Mouse (Mus musculus): ENCODE measurements around the gene Fbxo45. TPM values are rescaled to one million over a fixed set of nuclear protein-coding genes. Genes with fewer than 3 reads are reported as not detected.
"Not testable (repeated sequence)": the region's sequence is repeated elsewhere in the genome, so short reads cannot be mapped to it uniquely, and the experiment has no call there.

Fbxo45 gene
- polyA plus RNA-seq (2015; fragmentation: Nextera tagmentation; extraction: Ambion mirVana), result 3.7 and 5.8 TPM in 2 replicates

DNA sequence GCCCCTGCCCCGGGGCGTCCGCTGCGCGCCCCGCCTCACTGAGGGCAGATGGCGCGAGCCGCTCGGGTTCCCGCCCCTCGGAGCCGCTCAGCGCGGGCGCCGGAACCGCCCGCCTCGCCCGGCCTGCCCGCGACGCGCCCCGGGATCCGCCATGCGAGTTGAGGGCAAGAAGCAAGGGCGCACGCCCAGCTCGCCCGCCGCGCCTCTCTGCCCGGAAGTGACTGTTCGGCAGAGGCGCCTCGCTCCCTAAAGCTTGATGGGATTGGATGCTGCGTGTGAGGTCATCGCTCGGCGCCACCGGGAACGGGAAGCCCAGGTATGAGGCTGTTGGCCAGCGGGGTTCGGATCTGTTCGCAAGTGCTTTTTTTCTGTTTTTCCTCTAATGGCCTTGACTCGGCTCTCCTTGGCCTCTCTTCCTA lies at the start of gene Fbxo45, which contains the start of gene Wdr53:
Fbxo45 (minus strand) TSS at position 207 of the 419 bp plus-strand sequence.
Wdr53 (plus strand) TSS at position 276 of the 419 bp plus-strand sequence.
- WGBS, result under 1% methylated on average over 48 of the region's 48 CpGs
- Histone ChIP-seq H3K9ac (peak within 1 kb of the TSS; percentile 94), H3K9me3 (no peaks in the 10 kb centered on the region), H3K4me1 (peaks cover 36% of the 10 kb centered on the region), H3K4me2 (peak within 1 kb of the TSS; percentile 87), H3K27me3 (replicated peaks) (no peaks in the 10 kb centered on the region), H3K27ac (replicated peaks) (peak within 1 kb of the TSS; percentile 94), H3K36me3 (peaks cover 3% of the 10 kb centered on the region), H3K4me3 (peak within 1 kb of the TSS; percentile 83)
- ATAC-seq (ENCODE audit: extremely low read depth, insufficient number of reproducible peaks, low FRiP score, low TSS enrichment), result peak; percentile 96

DNA sequence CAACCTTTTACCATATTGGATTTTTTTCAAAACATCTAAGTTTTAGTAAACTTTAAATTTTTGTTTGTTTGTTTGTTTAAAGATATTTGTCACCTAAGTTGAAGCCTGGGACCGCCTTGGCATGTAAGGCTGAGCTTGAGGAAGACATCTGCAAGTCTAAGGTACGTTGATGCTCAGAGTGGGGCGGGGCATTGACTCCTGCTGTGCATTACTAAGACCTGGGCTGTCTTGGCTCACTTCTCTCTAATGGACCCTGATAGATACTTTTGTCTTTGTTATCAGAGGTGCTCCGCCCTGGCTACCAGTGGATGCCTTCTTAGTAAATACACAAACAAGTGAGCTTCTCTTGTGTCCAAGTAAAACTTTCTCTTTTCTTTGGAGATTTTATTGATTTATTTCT lies 44.9 kb upstream of the Fbxo45 start:
- no peak for ATAC-seq (ENCODE audit: extremely low read depth, insufficient number of reproducible peaks, low FRiP score, low TSS enrichment)

DNA sequence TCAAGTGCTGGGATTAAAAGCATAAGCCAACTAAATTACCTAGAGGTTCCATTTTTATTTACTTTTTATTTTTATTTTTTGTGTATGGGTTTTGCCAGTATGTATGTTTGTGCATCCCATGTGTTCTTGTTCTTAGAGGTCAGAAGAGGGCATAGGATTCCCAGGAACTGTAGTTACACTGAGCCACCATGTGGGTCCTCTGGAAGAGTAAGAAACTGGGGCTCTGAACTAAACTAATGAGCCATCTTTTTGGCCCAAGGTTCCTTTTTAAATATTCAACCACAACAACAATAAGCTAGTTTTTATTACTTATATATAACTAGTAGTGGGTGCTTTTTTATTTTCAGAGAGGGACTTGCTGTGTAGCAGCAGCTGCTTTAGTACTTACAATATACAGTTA lies 35.6 kb upstream of the Fbxo45 start:
- H3K36me3 ChIP-seq, result peaks cover 79% of the 10 kb centered on the region

More for the DNA sequence above, 44.9 kb upstream of the Fbxo45 start:
- Histone ChIP-seq H3K9ac (no peak overlapping the region), H3K36me3 (peaks cover 63% of the 10 kb centered on the region), H3K4me2 (no peak overlapping the region), H3K4me1 (no peaks in the 10 kb centered on the region), H3K4me3 (no peak overlapping the region), H3K27me3 (replicated peaks) (no peaks in the 10 kb centered on the region), H3K9me3 (no peaks in the 10 kb centered on the region), H3K27ac (replicated peaks) (no peak overlapping the region)
- WGBS, result 89% methylated on average over 4 of the region's 4 CpGs

DNA sequence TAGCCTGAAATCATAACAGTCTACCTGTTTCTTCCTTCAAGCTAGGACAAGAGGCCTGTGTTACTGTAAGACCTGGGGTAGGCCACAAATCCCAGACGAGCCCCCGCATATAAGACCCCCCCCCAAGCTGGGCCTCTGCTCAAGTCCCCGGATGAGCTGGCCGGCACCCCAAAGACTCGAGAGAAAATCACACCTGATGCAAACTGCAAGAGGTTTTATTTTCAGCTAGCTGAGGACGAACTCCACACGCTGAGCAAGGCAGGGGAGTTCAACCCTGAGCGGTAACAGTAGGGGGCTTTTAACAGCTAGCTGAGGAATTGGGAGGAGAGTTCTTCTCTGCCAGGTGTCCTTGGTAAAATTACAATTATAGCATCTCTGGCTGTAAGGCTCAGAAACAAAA lies 33.3 kb upstream of the Fbxo45 start:
- no peak overlapping the region for H3K27ac ChIP-seq (replicated peaks)
- peaks cover 55% of the 10 kb centered on the region for H3K36me3 ChIP-seq
- ATAC-seq (ENCODE audit: extremely low read depth, insufficient number of reproducible peaks, low FRiP score, low TSS enrichment), result no peak
- 96% methylated on average over 8 of the region's 8 CpGs for WGBS
- H3K4me2 ChIP-seq, result no peak overlapping the region
- H3K27me3 ChIP-seq (replicated peaks), result no peaks in the 10 kb centered on the region
- H3K4me1 ChIP-seq, result peaks cover 24% of the 10 kb centered on the region
- H3K9ac ChIP-seq, result no peak overlapping the region
- 0 out of 2 replicates have a peak, but pooled peaks cover 8% of the 10 kb centered on the region for H3K9me3 ChIP-seq
- no peak overlapping the region for H3K4me3 ChIP-seq

More for the DNA sequence above, 35.6 kb upstream of the Fbxo45 start:
- Histone ChIP-seq H3K4me1 (peaks cover 20% of the 10 kb centered on the region), H3K27ac (replicated peaks) (no peak overlapping the region), H3K27me3 (replicated peaks) (no peaks in the 10 kb centered on the region), H3K4me3 (no peak overlapping the region), H3K9ac (no peak overlapping the region), H3K9me3 (0 out of 2 replicates have a peak, but pooled peaks cover 8% of the 10 kb centered on the region), H3K4me2 (no peak overlapping the region)
- ATAC-seq (ENCODE audit: extremely low read depth, insufficient number of reproducible peaks, low FRiP score, low TSS enrichment), result no peak

DNA sequence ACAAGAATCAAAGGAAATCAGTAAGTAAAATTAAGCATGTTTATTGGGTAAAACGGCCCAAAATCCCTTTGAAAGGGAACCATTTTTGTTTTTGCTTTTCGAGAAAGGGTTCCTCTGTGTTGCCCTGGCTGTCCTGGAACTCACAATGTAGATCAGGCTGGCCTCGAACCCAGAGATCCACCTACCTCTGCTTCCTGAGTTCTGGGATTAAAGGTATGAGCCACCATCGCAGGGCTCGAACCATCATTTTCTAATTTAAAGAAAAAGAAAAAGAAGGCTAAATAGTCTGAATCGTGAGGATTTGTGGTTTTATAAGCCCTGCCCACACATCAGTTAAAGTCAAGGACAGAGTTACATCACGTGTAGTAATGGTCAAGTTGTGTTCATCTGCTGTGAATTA lies 31.4 kb upstream of the Fbxo45 start:
- ATAC-seq (ENCODE audit: extremely low read depth, insufficient number of reproducible peaks, low FRiP score, low TSS enrichment), result no peak
- H3K4me1 ChIP-seq, result peaks cover 24% of the 10 kb centered on the region
- 48% methylated on average over 7 of the region's 7 CpGs for WGBS
- H3K36me3 ChIP-seq, result peaks cover 37% of the 10 kb centered on the region
- no peaks in the 10 kb centered on the region for H3K27me3 ChIP-seq (replicated peaks)
- peak overlapping the region; percentile 98 for H3K27ac ChIP-seq (replicated peaks)
- peak overlapping the region; percentile 81 for H3K4me2 ChIP-seq
- H3K9me3 ChIP-seq, result 0 out of 2 replicates have a peak, but pooled peaks cover 8% of the 10 kb centered on the region
- peak overlapping the region; percentile 95 for H3K4me3 ChIP-seq
- H3K9ac ChIP-seq, result peak overlapping the region; percentile 96

DNA sequence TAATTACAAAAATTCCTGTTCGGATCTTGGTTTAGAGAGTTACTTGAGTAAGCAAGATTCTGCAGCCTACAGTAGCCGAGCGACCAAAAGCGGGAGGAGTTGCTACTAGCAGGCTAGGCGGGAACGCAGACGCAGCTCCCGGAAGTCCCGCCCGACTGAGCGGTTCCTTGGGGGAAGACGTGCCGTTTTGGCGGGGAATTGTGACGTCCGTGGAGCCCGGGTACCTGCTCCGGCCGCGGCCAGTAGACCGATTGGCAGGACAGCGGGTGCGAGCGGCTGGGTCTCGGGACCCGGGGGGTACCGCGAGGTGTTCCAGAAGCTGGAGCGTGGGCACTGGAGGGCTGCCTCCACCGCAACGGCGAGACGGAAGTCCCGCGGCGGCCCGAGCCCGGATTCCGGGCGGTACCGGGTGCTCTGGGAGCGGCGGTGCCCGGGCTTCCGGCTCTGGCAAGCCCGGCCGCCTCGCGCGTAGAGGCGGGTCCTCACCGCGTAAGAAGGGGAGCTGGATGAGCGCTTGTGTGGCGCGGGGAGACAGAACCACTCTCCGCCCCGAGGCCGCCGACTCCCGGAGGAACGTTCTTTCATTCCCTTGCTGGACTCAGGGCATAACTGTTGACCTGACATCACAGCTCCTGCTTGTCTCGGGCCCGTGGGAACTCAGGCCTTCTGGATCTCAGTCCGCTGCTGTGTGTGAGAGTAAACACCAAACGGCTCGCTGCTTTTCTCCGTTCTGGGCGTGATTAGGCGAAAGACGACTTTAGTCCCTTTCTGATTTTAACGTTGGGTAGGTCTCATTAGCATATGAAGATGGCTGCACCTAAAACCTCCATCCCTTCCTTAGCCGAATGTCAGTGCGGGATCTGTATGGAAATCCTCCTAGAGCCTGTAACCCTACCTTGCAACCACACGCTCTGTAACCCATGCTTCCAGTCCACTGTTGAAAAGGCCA lies 30.6 kb upstream of the Fbxo45 start, which contains the start of gene Rnf168:
Rnf168 (plus strand) TSS at position 152 of the 949 bp plus-strand sequence.
- H3K4me1 ChIP-seq, result peaks cover 24% of the 10 kb centered on the region
- peaks cover 29% of the 10 kb centered on the region for H3K36me3 ChIP-seq
- H3K27ac ChIP-seq (replicated peaks), result peak within 1 kb of the TSS; percentile 98
- H3K9me3 ChIP-seq, result 0 out of 2 replicates have a peak, but pooled peaks cover 8% of the 10 kb centered on the region
- H3K9ac ChIP-seq, result peak within 1 kb of the TSS; percentile 96
- H3K27me3 ChIP-seq (replicated peaks), result no peaks in the 10 kb centered on the region
- H3K4me2 ChIP-seq, result peak within 1 kb of the TSS; percentile 81
- H3K4me3 ChIP-seq, result peak within 1 kb of the TSS; percentile 95
- ATAC-seq (ENCODE audit: extremely low read depth, insufficient number of reproducible peaks, low FRiP score, low TSS enrichment), result peak; percentile 75
- under 1% methylated on average over 72 of the region's 75 CpGs for WGBS

DNA sequence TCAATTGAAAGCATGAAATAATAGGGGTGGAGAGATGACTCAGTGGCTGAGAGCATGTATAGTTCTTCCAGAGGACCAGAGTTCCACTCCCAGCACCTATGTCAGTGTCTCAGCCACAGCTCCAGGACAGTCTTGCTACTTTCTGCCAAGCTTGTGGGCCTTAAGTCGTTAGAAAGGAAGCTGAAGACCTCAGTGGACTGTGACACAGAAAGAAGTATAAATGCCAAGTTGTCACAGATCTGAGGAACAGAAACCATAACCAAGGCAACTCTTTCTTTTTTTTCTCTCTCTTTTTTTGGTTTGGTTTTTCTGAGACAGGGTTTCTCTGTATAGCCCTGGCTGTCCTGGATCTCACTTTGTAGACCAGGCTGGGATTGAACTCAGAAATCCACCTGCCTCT lies 28.9 kb upstream of the Fbxo45 start:
- WGBS, result 59% methylated on average over 1 of the region's 1 CpGs
- Histone ChIP-seq H3K9me3 (0 out of 2 replicates have a peak, but pooled peaks cover 8% of the 10 kb centered on the region), H3K4me3 (no peak overlapping the region), H3K4me1 (peaks cover 17% of the 10 kb centered on the region), H3K4me2 (no peak overlapping the region), H3K9ac (no peak overlapping the region), H3K27me3 (replicated peaks) (no peaks in the 10 kb centered on the region), H3K27ac (replicated peaks) (no peak overlapping the region), H3K36me3 (peaks cover 13% of the 10 kb centered on the region)
- no peak for ATAC-seq (ENCODE audit: extremely low read depth, insufficient number of reproducible peaks, low FRiP score, low TSS enrichment)

DNA sequence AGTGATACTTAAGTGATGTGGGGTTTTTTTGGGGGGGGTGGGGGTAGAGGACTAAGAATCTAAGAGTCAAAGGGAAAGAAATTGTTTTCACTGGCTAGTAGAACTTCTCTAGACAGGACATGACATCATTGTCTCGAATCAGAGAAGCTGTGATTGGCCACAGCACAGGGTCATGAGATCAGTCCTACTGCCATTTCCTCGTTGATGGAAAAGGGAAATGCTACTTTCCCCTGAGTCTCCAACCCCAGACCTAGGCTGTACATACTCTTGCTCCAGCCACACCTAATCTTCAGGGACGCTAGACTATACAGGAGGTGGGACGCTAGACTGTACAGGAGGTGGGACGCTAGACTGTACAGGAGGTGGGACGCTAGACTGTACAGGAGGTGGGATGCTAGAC lies 28.1 kb upstream of the Fbxo45 start:
- Histone ChIP-seq H3K9me3 (0 out of 2 replicates have a peak, but pooled peaks cover 4% of the 10 kb centered on the region), H3K4me2 (no peak overlapping the region), H3K27ac (replicated peaks) (no peak overlapping the region), H3K9ac (no peak overlapping the region), H3K4me1 (peaks cover 17% of the 10 kb centered on the region), H3K36me3 (peaks cover 5% of the 10 kb centered on the region), H3K4me3 (no peak overlapping the region), H3K27me3 (replicated peaks) (no peaks in the 10 kb centered on the region)
- ATAC-seq (ENCODE audit: extremely low read depth, insufficient number of reproducible peaks, low FRiP score, low TSS enrichment), result no peak
- 78% methylated on average over 6 of the region's 6 CpGs for WGBS

DNA sequence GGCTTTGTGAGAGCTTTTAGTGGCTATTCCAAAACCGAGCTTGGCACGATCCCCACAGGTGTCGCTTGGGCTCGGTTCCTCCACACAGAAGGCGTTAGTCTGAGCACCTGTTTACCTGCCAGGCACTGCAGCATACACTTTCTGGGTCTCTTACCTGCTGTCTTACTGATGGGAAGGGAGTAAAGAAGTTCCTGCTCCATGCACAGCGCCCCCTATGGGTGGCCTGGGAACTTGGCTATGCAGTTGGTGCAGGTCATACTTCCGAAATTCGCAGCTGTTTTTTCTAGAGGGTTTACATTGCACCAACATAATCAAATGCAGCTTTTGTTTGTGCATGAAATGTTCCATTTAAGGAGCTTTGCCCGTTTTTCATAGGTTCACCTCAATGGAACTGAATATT lies 26.4 kb upstream of the Fbxo45 start:
- no peaks in the 10 kb centered on the region for H3K9me3 ChIP-seq
- H3K36me3 ChIP-seq, result no peaks in the 10 kb centered on the region
- 51% methylated on average over 9 of the region's 9 CpGs for WGBS
- H3K4me1 ChIP-seq, result peaks cover 6% of the 10 kb centered on the region
- no peak overlapping the region for H3K4me2 ChIP-seq
- no peak overlapping the region for H3K27ac ChIP-seq (replicated peaks)
- H3K9ac ChIP-seq, result no peak overlapping the region
- ATAC-seq (ENCODE audit: extremely low read depth, insufficient number of reproducible peaks, low FRiP score, low TSS enrichment), result no peak
- no peaks in the 10 kb centered on the region for H3K27me3 ChIP-seq (replicated peaks)
- H3K4me3 ChIP-seq, result no peak overlapping the region

DNA sequence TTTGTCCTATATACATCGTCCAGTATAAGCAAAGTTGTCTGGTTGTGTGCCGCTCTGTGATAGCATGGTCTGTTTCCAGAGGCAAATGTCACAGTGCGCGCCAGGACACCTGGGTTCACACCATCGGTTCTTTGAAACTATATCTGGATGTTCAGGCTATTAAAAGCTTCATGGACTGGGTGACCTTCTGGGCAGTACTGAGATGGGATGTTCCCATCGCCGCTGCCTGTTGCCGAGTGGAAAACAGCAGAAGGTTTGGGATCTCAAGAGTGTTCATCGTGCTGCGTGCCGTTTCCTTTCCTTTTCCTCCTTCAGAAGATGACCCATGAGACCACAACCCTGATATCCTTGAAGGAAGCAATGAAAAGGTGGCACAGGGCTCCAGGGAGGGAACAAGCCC lies 24.3 kb upstream of the Fbxo45 start, which contains the start of gene Smco1:
Smco1 (plus strand) TSS at position 178 of the 400 bp plus-strand sequence.
- H3K9me3 ChIP-seq, result no peaks in the 10 kb centered on the region
- H3K4me3 ChIP-seq, result no peak within 1 kb of the TSS
- H3K36me3 ChIP-seq, result no peaks in the 10 kb centered on the region
- no peak within 1 kb of the TSS for H3K27ac ChIP-seq (replicated peaks)
- H3K9ac ChIP-seq, result no peak within 1 kb of the TSS
- H3K4me1 ChIP-seq, result no peaks in the 10 kb centered on the region
- ATAC-seq (ENCODE audit: extremely low read depth, insufficient number of reproducible peaks, low FRiP score, low TSS enrichment), result no peak
- H3K4me2 ChIP-seq, result no peak within 1 kb of the TSS
- H3K27me3 ChIP-seq (replicated peaks), result no peaks in the 10 kb centered on the region
- 68% methylated on average over 11 of the region's 11 CpGs for WGBS

DNA sequence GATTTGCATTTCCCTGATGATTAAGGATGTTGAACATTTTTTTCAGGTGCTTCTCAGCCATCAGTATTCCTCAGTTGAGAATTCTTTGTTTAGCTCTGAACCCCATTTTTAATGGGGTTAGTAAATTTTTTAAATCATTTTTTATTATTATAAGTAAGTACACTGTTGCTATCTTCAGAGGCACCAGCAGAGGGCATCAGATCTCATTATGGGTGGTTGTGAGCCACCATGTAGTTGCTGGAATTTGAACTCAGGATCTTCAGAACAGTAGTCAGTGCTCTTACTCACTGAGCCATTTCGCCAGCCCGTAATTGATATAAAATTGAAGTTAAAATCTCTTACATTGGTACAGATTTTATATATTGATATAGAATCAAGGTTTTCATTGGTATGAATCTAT lies 17.3 kb upstream of the Fbxo45 start:
- ATAC-seq (ENCODE audit: extremely low read depth, insufficient number of reproducible peaks, low FRiP score, low TSS enrichment); H3K4me3 ChIP-seq; H3K27me3 ChIP-seq (replicated peaks); H3K4me2 ChIP-seq; H3K27ac ChIP-seq (replicated peaks); H3K9me3 ChIP-seq; H3K9ac ChIP-seq; H3K36me3 ChIP-seq; H3K4me1 ChIP-seq: not testable (repeated sequence)
- WGBS, result 74% methylated on average over 2 of the region's 2 CpGs
